Mouse (Mus musculus) gastrocnemius, postnatal 14 days (tissue): ENCODE measurements around the gene Sox9. TPM values are rescaled to one million over a fixed set of nuclear protein-coding genes. Genes with fewer than 3 reads are reported as not detected.

Experiments used
- DNase-seq: peaks from one replicate; pipeline ENCODE4 v3.0.0; 2021; ENCODE audit warnings: mixed read lengths
- intact Hi-C: fragments of 180-260 bp; cut with DNase I; formaldehyde crosslinking; loops from one replicate; pipeline ENCODE4 v1.15.1; 2025; ENCODE audit warnings: low total_unique reads
- total RNA-seq, 2 experiments: library from RNA; stranded (reverse); gene quantifications; 2 replicates each; pipeline ENCODE4 v1.2.3; 2021

The Sox9 gene
- total RNA-seq, 2 experiments from 2014 or later = 1.7 to 3.2 TPM

GRCm38 (mm10) chr11:112835468-112836092 lies 53.6 kb downstream of the Sox9 start:
- intact Hi-C loops = no loop called here
- DNase-seq = no peak
